Mouse (Mus musculus): Measurements from ENCODE around the gene Vmn1r222. TPM values are rescaled to one million over a fixed set of nuclear protein-coding genes. Genes with fewer than 3 reads are reported as not detected.

Vmn1r222 gene
- not detected for polyA plus RNA-seq (2014; fragmentation: Illumina TruSeq; extraction: RNeasy Lipid Tissue Mini Kit (QIAGEN cat#74804); ENCODE audit: low read depth, low replicate concordance)

GRCm38 (mm10) chr13:23235847-23236246, at the start of gene Vmn1r222:
Gene Vmn1r222, minus strand, starts transcription at chr13:23235947.

DNA sequence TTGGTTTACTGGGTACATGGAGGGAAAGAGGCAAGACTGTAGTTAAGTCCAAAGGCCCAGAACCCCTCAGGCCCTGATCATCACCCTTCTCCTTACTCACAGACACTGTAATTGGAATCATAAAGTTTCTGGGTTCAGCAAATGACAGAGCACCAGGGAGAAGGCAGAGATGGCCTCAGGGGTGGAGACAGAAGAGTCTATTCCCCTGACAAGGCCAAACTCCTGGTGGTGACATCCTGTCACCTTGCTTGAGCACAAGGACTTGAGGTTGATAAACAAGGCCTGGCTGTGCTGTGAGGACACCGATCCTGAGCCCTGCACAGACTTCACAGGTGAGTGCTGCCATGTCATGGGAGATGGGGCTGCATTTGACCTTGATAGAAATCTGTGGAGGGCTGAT, 11.1 kb upstream of the Vmn1r222 start, which contains the start of gene Vmn1r223:
Vmn1r223 (plus strand) TSS at position 301 of the 400 bp plus-strand sequence.

GRCm38 (mm10) chr13:23213827-23214226, 21.9 kb downstream of the Vmn1r222 start, which contains the start of gene Vmn1r221:
Gene Vmn1r221, plus strand, starts transcription at chr13:23214127.

GRCm38 (mm10) chr13:23187875-23188274, 47.9 kb downstream of the Vmn1r222 start, which contains the start of gene Vmn1r220:
Gene Vmn1r220, minus strand, starts transcription at chr13:23187975.

Other genes with a start within 250 kb of the Vmn1r222 start
- not detected for gene Vmn1r213, start 228.3 kb downstream of the Vmn1r222 start, polyA plus RNA-seq (2014; fragmentation: Illumina TruSeq; extraction: RNeasy Lipid Tissue Mini Kit (QIAGEN cat#74804); ENCODE audit: low read depth, low replicate concordance)
- gene Vmn1r214, start 205.5 kb downstream of the Vmn1r222 start, polyA plus RNA-seq (2014; fragmentation: Illumina TruSeq; extraction: RNeasy Lipid Tissue Mini Kit (QIAGEN cat#74804); ENCODE audit: low read depth, low replicate concordance): not detected
- gene Vmn1r215, start 167.9 kb downstream of the Vmn1r222 start, polyA plus RNA-seq (2014; fragmentation: Illumina TruSeq; extraction: RNeasy Lipid Tissue Mini Kit (QIAGEN cat#74804); ENCODE audit: low read depth, low replicate concordance): not detected
- gene Vmn1r217, start 117.7 kb downstream of the Vmn1r222 start, polyA plus RNA-seq (2014; fragmentation: Illumina TruSeq; extraction: RNeasy Lipid Tissue Mini Kit (QIAGEN cat#74804); ENCODE audit: low read depth, low replicate concordance): not detected
- gene Vmn1r218, start 102.8 kb downstream of the Vmn1r222 start, polyA plus RNA-seq (2014; fragmentation: Illumina TruSeq; extraction: RNeasy Lipid Tissue Mini Kit (QIAGEN cat#74804); ENCODE audit: low read depth, low replicate concordance): not detected
- gene Vmn1r219, start 76.6 kb downstream of the Vmn1r222 start, polyA plus RNA-seq (2014; fragmentation: Illumina TruSeq; extraction: RNeasy Lipid Tissue Mini Kit (QIAGEN cat#74804); ENCODE audit: low read depth, low replicate concordance): not detected
- not detected for gene Vmn1r220, start 48.0 kb downstream of the Vmn1r222 start, polyA plus RNA-seq (2014; fragmentation: Illumina TruSeq; extraction: RNeasy Lipid Tissue Mini Kit (QIAGEN cat#74804); ENCODE audit: low read depth, low replicate concordance)
- not detected for gene Vmn1r221, start 21.8 kb downstream of the Vmn1r222 start, polyA plus RNA-seq (2014; fragmentation: Illumina TruSeq; extraction: RNeasy Lipid Tissue Mini Kit (QIAGEN cat#74804); ENCODE audit: low read depth, low replicate concordance)
- gene Vmn1r223, start 11.2 kb upstream of the Vmn1r222 start, polyA plus RNA-seq (2014; fragmentation: Illumina TruSeq; extraction: RNeasy Lipid Tissue Mini Kit (QIAGEN cat#74804); ENCODE audit: low read depth, low replicate concordance): not detected
- 102 TPM for gene Zfp322a, start 133.3 kb upstream of the Vmn1r222 start, polyA plus RNA-seq (2014; fragmentation: Illumina TruSeq; extraction: RNeasy Lipid Tissue Mini Kit (QIAGEN cat#74804); ENCODE audit: low read depth, low replicate concordance)
- gene Abt1, start 187.9 kb upstream of the Vmn1r222 start, polyA plus RNA-seq (2014; fragmentation: Illumina TruSeq; extraction: RNeasy Lipid Tissue Mini Kit (QIAGEN cat#74804); ENCODE audit: low read depth, low replicate concordance): 2.9 TPM
- not detected for gene Btn1a1, start 230.0 kb upstream of the Vmn1r222 start, polyA plus RNA-seq (2014; fragmentation: Illumina TruSeq; extraction: RNeasy Lipid Tissue Mini Kit (QIAGEN cat#74804); ENCODE audit: low read depth, low replicate concordance)